Mouse (Mus musculus): Measurements from ENCODE around the gene Rbm7.

GRCm38 (mm10) chr9:48494817-48495547, at the start of gene Rbm7, which contains the start of gene Gm5617:
- TF ChIP-seq CTCF (IDR thresholded peaks at IDR 0.05) (no peak), EP300 (IDR thresholded peaks at IDR 0.05) (no peak)

All from lung, postnatal 0 days (tissue).